In the genomic region with DNA sequence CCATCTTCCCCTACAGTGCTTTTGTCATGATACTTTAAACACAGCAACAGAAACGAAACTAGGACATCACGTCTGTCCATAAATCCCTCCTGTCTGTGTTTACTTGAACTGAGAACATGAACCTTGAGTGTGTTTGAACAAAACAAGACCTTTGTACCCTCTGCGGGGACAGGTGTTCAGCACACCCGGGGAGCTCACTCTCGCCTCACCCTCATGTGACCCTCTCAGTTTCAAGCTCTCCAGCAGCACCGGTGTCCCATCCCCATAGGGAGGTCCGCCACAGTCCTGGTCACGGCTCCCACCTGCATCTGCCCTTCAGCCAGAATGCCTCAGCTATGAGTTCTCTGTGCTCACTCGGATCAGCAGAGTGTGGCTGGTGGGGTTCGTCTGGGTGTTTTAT, we compare ENCODE assay signal across 23 mouse cellular contexts. TPM values are rescaled to one million over a fixed set of nuclear protein-coding genes. Genes with fewer than 3 reads are reported as not detected.
DNase-seq lines count a peak whose midpoint lies in the region; ATAC-seq and TF ChIP-seq lines count a peak whose summit lies in the region.
"Had no signal": no experiment of that assay in that cellular context is flagged by ENCODE, and none has a peak within 500 bp of the region (broad histone marks: within the 10 kb centered on the region; RNA-seq: fewer than 3 reads in every experiment).

No protein-coding gene starts in this region.

- H3K36me3 ChIP-seq in intestine, embryonic 14.5 days (ENCODE audit: control insufficient read depth, insufficient read depth, low read length) = no peaks in the 10 kb centered on the region
- H3K36me3 ChIP-seq in kidney, embryonic 14.5 days (ENCODE audit: control insufficient read depth, insufficient read depth, low read length) = no peaks in the 10 kb centered on the region
- H3K36me3 ChIP-seq in small intestine, adult 2 months (ENCODE audit: control insufficient read depth, insufficient read depth, low read length) = no peaks in the 10 kb centered on the region
- H3K36me3 ChIP-seq in hindbrain, embryonic 16.5 days (ENCODE audit: control insufficient read depth, insufficient read depth, low read length) = no peaks in the 10 kb centered on the region
- H3K36me3 ChIP-seq: embryonic facial prominence, embryonic 13.5 days; forebrain, embryonic 15.5 days; heart, embryonic 13.5 days; hindbrain, embryonic 13.5 days; liver, embryonic 13.5 days; neural tube, embryonic 15.5 days had no signal

- WGBS in intestine, embryonic 14.5 days = 72% methylated on average over 10 of the region's 10 CpGs
- 60% methylated on average over 10 of the region's 10 CpGs for WGBS in kidney, embryonic 14.5 days
- WGBS in small intestine, adult 2 months = 28% methylated on average over 10 of the region's 10 CpGs
- 92% methylated on average over 10 of the region's 10 CpGs for WGBS in hindbrain, embryonic 16.5 days

- no peak for TF ChIP-seq POLR2A in small intestine, adult 2 months (IDR thresholded peaks at IDR 0.05; ENCODE audit: low read depth, low read length)

- no peak overlapping the region for H3K9ac ChIP-seq in intestine, embryonic 14.5 days (ENCODE audit: low read length)
- no peak overlapping the region for H3K9ac ChIP-seq in kidney, embryonic 14.5 days (ENCODE audit: low read depth, low read length)
- H3K9ac ChIP-seq in hindbrain, embryonic 16.5 days (ENCODE audit: low read depth, low read length) = no peak overlapping the region
- H3K9ac ChIP-seq: embryonic facial prominence, embryonic 13.5 days; forebrain, embryonic 15.5 days; heart, embryonic 13.5 days; hindbrain, embryonic 13.5 days; liver, embryonic 13.5 days; neural tube, embryonic 15.5 days had no signal

- no peak overlapping the region for H3K4me3 ChIP-seq in intestine, embryonic 14.5 days (ENCODE audit: low read depth, low read length)
- no peak overlapping the region for H3K4me3 ChIP-seq in kidney, embryonic 14.5 days (ENCODE audit: low read length)
- H3K4me3 ChIP-seq in small intestine, adult 2 months (ENCODE audit: low read depth, low read length) = peak overlapping the region; percentile 16; the same call in 1 of the 2 replicates
- no peak overlapping the region for H3K4me3 ChIP-seq in hindbrain, embryonic 16.5 days (ENCODE audit: low read length)
- H3K4me3 ChIP-seq: embryonic facial prominence, embryonic 13.5 days; forebrain, embryonic 15.5 days; heart, embryonic 13.5 days; hindbrain, embryonic 13.5 days; left cerebral cortex, adult 2 months; liver, embryonic 13.5 days; myocyte; neural tube, embryonic 15.5 days had no signal

- DNase-seq in adrenal gland, adult 2 months = peak; percentile 10
- DNase-seq in adrenal gland, postnatal 4 days (ENCODE audit: low spot score in 2 of 2) = no peak
- DNase-seq in intestine, embryonic 14.5 days (ENCODE audit: low spot score) = peak; percentile 58
- no peak for DNase-seq in spleen, adult 18-20 months
- DNase-seq: adrenal gland, postnatal 10 days; cerebellum, adult 9-11 months; layer of hippocampus, adult 9-11 months; left cerebral cortex, postnatal 4 days; liver, embryonic 13.5 days; lung, postnatal 10 days; midbrain, embryonic 14.5 days; thymus, postnatal 4 days had no signal

- 0 out of 2 replicates have a peak, but pooled peaks have one; percentile 24 for ATAC-seq in intestine, embryonic 14.5 days (replicated peaks; ENCODE audit: low FRiP score, low TSS enrichment, low read depth)
- peak; percentile 55; the same call in 1 of the 2 replicates for ATAC-seq in kidney, embryonic 14.5 days (ENCODE audit: low FRiP score, low TSS enrichment)
- no peak for ATAC-seq in erythroid progenitor cell, adult 5-6 weeks (replicated peaks; ENCODE audit: low FRiP score, poor library complexity, severe bottlenecking)
- ATAC-seq in hindbrain, embryonic 16.5 days = no peak
- ATAC-seq: forebrain, embryonic 15.5 days had no signal

- no peaks in the 10 kb centered on the region for H3K27me3 ChIP-seq in intestine, embryonic 14.5 days (replicated peaks; ENCODE audit: control insufficient read depth, insufficient read depth, low read length)
- H3K27me3 ChIP-seq in kidney, embryonic 14.5 days (ENCODE audit: control insufficient read depth, insufficient read depth, low read length) = no peaks in the 10 kb centered on the region
- no peaks in the 10 kb centered on the region for H3K27me3 ChIP-seq in small intestine, adult 2 months (ENCODE audit: control insufficient read depth, insufficient read depth, low read length)
- no peaks in the 10 kb centered on the region for H3K27me3 ChIP-seq in hindbrain, embryonic 16.5 days (replicated peaks; ENCODE audit: control insufficient read depth, insufficient read depth, low read length)
- H3K27me3 ChIP-seq: embryonic facial prominence, embryonic 13.5 days; forebrain, embryonic 15.5 days; heart, embryonic 13.5 days; hindbrain, embryonic 13.5 days; liver, embryonic 13.5 days; neural tube, embryonic 15.5 days had no signal

- H3K4me2 ChIP-seq in intestine, embryonic 14.5 days (ENCODE audit: low read length) = no peak overlapping the region
- H3K4me2 ChIP-seq in kidney, embryonic 14.5 days (replicated peaks; ENCODE audit: low read depth, low read length) = no peak overlapping the region
- H3K4me2 ChIP-seq in hindbrain, embryonic 16.5 days (ENCODE audit: low read length) = no peak overlapping the region
- H3K4me2 ChIP-seq: embryonic facial prominence, embryonic 13.5 days; forebrain, embryonic 15.5 days; heart, embryonic 13.5 days; hindbrain, embryonic 13.5 days; liver, embryonic 13.5 days; neural tube, embryonic 15.5 days had no signal

- TF ChIP-seq CTCF in small intestine, adult 2 months (IDR thresholded peaks at IDR 0.05; ENCODE audit: extremely low read depth, insufficient read length, insufficient replicate concordance, low read depth, low read length) = no peak

- no peaks in the 10 kb centered on the region for H3K9me3 ChIP-seq in intestine, embryonic 14.5 days (ENCODE audit: control insufficient read depth, low read length)
- H3K9me3 ChIP-seq in kidney, embryonic 14.5 days (ENCODE audit: control insufficient read depth, low read length) = no peaks in the 10 kb centered on the region
- H3K9me3 ChIP-seq in hindbrain, embryonic 16.5 days (ENCODE audit: control insufficient read depth, low read length) = no peaks in the 10 kb centered on the region
- H3K9me3 ChIP-seq: embryonic facial prominence, embryonic 13.5 days; forebrain, embryonic 15.5 days; heart, embryonic 13.5 days; hindbrain, embryonic 13.5 days; neural tube, embryonic 15.5 days had no signal

- H3K4me1 ChIP-seq in intestine, embryonic 14.5 days (replicated peaks; ENCODE audit: control insufficient read depth, insufficient read depth, low read length) = no peaks in the 10 kb centered on the region
- no peaks in the 10 kb centered on the region for H3K4me1 ChIP-seq in kidney, embryonic 14.5 days (ENCODE audit: control insufficient read depth, insufficient read depth, low read length)
- H3K4me1 ChIP-seq in small intestine, adult 2 months (ENCODE audit: control insufficient read depth, insufficient read depth, insufficient read length, low read length) = peaks cover 22% of the 10 kb centered on the region
- H3K4me1 ChIP-seq in hindbrain, embryonic 16.5 days (ENCODE audit: control insufficient read depth, insufficient read depth, low read depth, low read length) = no peaks in the 10 kb centered on the region
- H3K4me1 ChIP-seq: embryonic facial prominence, embryonic 13.5 days; forebrain, embryonic 15.5 days; hindbrain, embryonic 13.5 days; neural tube, embryonic 15.5 days had no signal

- H3K27ac ChIP-seq in intestine, embryonic 14.5 days (ENCODE audit: low read depth) = no peak overlapping the region
- H3K27ac ChIP-seq in kidney, embryonic 14.5 days (ENCODE audit: low read depth, low read length) = no peak overlapping the region
- peak overlapping the region; percentile 46 for H3K27ac ChIP-seq in small intestine, adult 2 months (ENCODE audit: insufficient read depth, low read depth, low read length)
- no peak overlapping the region for H3K27ac ChIP-seq in hindbrain, embryonic 16.5 days (ENCODE audit: low read depth, low read length)
- H3K27ac ChIP-seq: embryonic facial prominence, embryonic 13.5 days; forebrain, embryonic 15.5 days; heart, embryonic 13.5 days; hindbrain, embryonic 13.5 days; left cerebral cortex, adult 2 months; liver, embryonic 13.5 days; neural tube, embryonic 15.5 days had no signal

RNA-seq across cellular contexts. Expression of a gene that starts 30.7 kb away (rescaled TPM):
- 100 to 1,000 TPM; 227 to 228 TPM for total RNA-seq in adrenal gland, adult 2 months (2021)
- 19.4 and 28.7 TPM in 2 replicates for polyA plus RNA-seq in adrenal gland, adult 2 months (2012; rRNA removed)
- 100 to 1,000 TPM; 188 to 210 TPM for total RNA-seq in adrenal gland, postnatal 4 days (2021)
- 169 and 179 TPM in 2 replicates for polyA plus RNA-seq in intestine, embryonic 14.5 days (2014; fragmentation: Nextera tagmentation; extraction: Ambion mirVana)
- polyA plus RNA-seq in kidney, embryonic 14.5 days (2014; fragmentation: Nextera tagmentation; extraction: Ambion mirVana) = 181 and 197 TPM in 2 replicates
- 41.6 and 61.3 TPM in 2 replicates for polyA plus RNA-seq in small intestine, adult 2 months (2012; rRNA removed)
- 104 and 179 TPM in 2 replicates for total RNA-seq in erythroid progenitor cell, adult 5-6 weeks (2015; ENCODE audit: low replicate concordance)
- total RNA-seq in erythroid progenitor cell, adult 5-6 weeks (2017; ENCODE audit: low replicate concordance) = 74.6 and 104 TPM in 2 replicates
- 127 and 138 TPM in 2 replicates for polyA plus RNA-seq in hindbrain, embryonic 16.5 days (2015; fragmentation: Nextera tagmentation; extraction: Ambion mirVana)

RNA-seq across cellular contexts. Expression of a gene that starts 48.0 kb away (rescaled TPM):
- under 1 TPM; 0.12 to 0.48 TPM for total RNA-seq in adrenal gland, adult 2 months (2021)
- polyA plus RNA-seq in adrenal gland, adult 2 months (2012; rRNA removed) = 0.02 TPM in 1 of 2 replicates, not detected in the other
- under 1 TPM; 0.25 to 0.36 TPM for total RNA-seq in adrenal gland, postnatal 4 days (2021)
- polyA plus RNA-seq in intestine, embryonic 14.5 days (2014; fragmentation: Nextera tagmentation; extraction: Ambion mirVana) = 0.37 and 0.38 TPM in 2 replicates
- 0.11 TPM in 1 of 2 replicates, not detected in the other for polyA plus RNA-seq in kidney, embryonic 14.5 days (2014; fragmentation: Nextera tagmentation; extraction: Ambion mirVana)
- polyA plus RNA-seq in small intestine, adult 2 months (2012; rRNA removed) = 0.06 and 0.14 TPM in 2 replicates
- not detected in 2 replicates for total RNA-seq in erythroid progenitor cell, adult 5-6 weeks (2015; ENCODE audit: low replicate concordance)
- total RNA-seq in erythroid progenitor cell, adult 5-6 weeks (2017; ENCODE audit: low replicate concordance) = not detected in 2 replicates
- 2.3 and 2.8 TPM in 2 replicates for polyA plus RNA-seq in hindbrain, embryonic 16.5 days (2015; fragmentation: Nextera tagmentation; extraction: Ambion mirVana)

Comparison
In these comparisons a context has a peak if more than half of its experiments do, and no peak if none do; other contexts are left out.
1. DNase-seq: peak in adrenal gland, adult 2 months (single experiment) and intestine, embryonic 14.5 days (single experiment); none in adrenal gland, postnatal 4 days (0 of 2) and spleen, adult 18-20 months (0 of 2).
2. ATAC-seq: peak in intestine, embryonic 14.5 days (single experiment) and kidney, embryonic 14.5 days (single experiment); none in erythroid progenitor cell, adult 5-6 weeks (single experiment) and hindbrain, embryonic 16.5 days (single experiment).